Comparison of ENCODE assay signal across 8 mouse cellular contexts in the genomic region with DNA sequence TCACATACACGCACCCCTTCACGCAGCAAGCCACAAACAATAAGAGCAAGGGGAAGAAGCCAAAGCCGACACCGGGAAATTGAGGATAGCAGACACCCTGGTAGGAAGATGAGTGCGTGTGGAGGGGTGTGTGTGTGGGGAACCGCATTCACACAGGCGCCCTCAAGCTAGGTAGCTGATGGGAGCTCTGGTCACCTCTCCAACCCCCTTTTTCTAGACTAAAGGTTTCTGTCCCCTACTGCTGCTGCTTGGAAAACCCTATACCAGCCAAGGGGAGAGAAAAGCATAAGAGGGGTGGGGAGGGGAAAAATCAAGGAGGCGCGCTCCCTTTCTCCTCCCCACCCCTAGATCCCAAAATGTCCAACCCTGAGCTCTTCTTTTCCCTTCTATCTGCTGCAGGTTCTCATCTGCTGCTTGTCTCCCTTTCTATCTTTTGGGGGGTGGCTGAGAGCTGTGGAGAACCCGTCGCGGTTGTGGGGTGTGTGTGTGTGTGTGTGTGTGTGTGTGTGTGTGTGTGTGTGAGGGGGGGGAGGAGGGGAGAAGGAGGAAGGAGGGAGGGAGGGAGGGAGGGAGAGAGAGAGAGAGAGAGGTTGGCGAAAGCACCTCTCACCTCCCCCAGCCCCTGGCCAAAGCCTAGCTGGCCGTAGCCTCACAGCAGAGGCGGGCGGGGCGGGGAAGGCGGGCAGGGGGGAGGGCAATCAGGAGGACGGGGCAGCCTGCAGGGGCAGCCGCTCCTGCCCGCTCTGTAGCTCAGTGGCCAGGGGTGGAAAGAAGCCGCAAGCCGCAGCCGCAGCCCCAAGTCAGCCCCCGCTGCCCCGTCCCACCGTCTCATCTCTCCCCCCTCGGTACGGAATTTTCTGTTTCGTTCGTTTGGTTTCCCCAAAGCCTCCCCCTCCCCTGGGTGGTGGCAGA. TPM values are rescaled to one million over a fixed set of nuclear protein-coding genes. Genes with fewer than 3 reads are reported as not detected.
DNase-seq lines count a peak whose midpoint lies in the region; ATAC-seq and TF ChIP-seq lines count a peak whose summit lies in the region.

Gene Rtl4, plus strand, starts transcription at position 701 of the 912 bp plus-strand sequence.

- DNase-seq in heart, adult 11 months: no peak
- DNase-seq in forebrain, embryonic 14.5 days (ENCODE audit: low spot score): peak; percentile 2
- DNase-seq in urinary bladder, postnatal 10 days (ENCODE audit: low spot score): no peak
- no peak for DNase-seq in lung, adult 2 months

- H3K36me3 ChIP-seq in heart, embryonic 16.5 days (ENCODE audit: control insufficient read depth, insufficient read depth): no peaks in the 10 kb centered on the region
- H3K36me3 ChIP-seq in forebrain, embryonic 14.5 days (ENCODE audit: control insufficient read depth, insufficient read depth, low read length): no peaks in the 10 kb centered on the region
- H3K36me3 ChIP-seq in limb, embryonic 12.5 days: no peaks in the 10 kb centered on the region
- H3K36me3 ChIP-seq in neural tube, embryonic 13.5 days: no peaks in the 10 kb centered on the region

- H3K9me3 ChIP-seq in heart, embryonic 16.5 days (replicated peaks; ENCODE audit: control insufficient read depth, low read length): no peaks in the 10 kb centered on the region
- H3K9me3 ChIP-seq in forebrain, embryonic 14.5 days (replicated peaks; ENCODE audit: control insufficient read depth, low read length): no peaks in the 10 kb centered on the region
- H3K9me3 ChIP-seq in limb, embryonic 12.5 days: no peaks in the 10 kb centered on the region
- no peaks in the 10 kb centered on the region for H3K9me3 ChIP-seq in neural tube, embryonic 13.5 days

- no peaks in the 10 kb centered on the region for H3K4me1 ChIP-seq in heart, embryonic 16.5 days (ENCODE audit: control insufficient read depth, insufficient read depth, low read length)
- no peaks in the 10 kb centered on the region for H3K4me1 ChIP-seq in cortical plate, adult 2 months (ENCODE audit: control insufficient read depth, insufficient read depth, low read length)
- H3K4me1 ChIP-seq in forebrain, embryonic 14.5 days (ENCODE audit: control insufficient read depth, insufficient read depth, low read length): no peaks in the 10 kb centered on the region
- H3K4me1 ChIP-seq in limb, embryonic 12.5 days (replicated peaks): no peaks in the 10 kb centered on the region
- H3K4me1 ChIP-seq in neural tube, embryonic 13.5 days (replicated peaks): peaks cover 7% of the 10 kb centered on the region
- H3K4me1 ChIP-seq in lung, adult 2 months (ENCODE audit: control insufficient read depth, insufficient read depth, low read length): no peaks in the 10 kb centered on the region

- no peak within 1 kb of the TSS for H3K27ac ChIP-seq in heart, embryonic 16.5 days (ENCODE audit: low read length)
- peak within 1 kb of the TSS; percentile 53 for H3K27ac ChIP-seq in cortical plate, adult 2 months (ENCODE audit: insufficient read depth, low read length)
- H3K27ac ChIP-seq in forebrain, embryonic 14.5 days (ENCODE audit: low read depth, low read length): no peak within 1 kb of the TSS
- no peak within 1 kb of the TSS for H3K27ac ChIP-seq in limb, embryonic 12.5 days
- H3K27ac ChIP-seq in neural tube, embryonic 13.5 days (replicated peaks): no peak within 1 kb of the TSS

- H3K9ac ChIP-seq in heart, embryonic 16.5 days (ENCODE audit: low read length): peak within 1 kb of the TSS; percentile 55
- H3K9ac ChIP-seq in forebrain, embryonic 14.5 days (ENCODE audit: low read length): peak within 1 kb of the TSS; percentile 45
- peak within 1 kb of the TSS; percentile 27; the same call in 1 of the 2 replicates for H3K9ac ChIP-seq in limb, embryonic 12.5 days (replicated peaks)
- peak within 1 kb of the TSS; percentile 62 for H3K9ac ChIP-seq in neural tube, embryonic 13.5 days

- peak within 1 kb of the TSS; percentile 58 for H3K4me3 ChIP-seq in heart, embryonic 16.5 days (ENCODE audit: low read length)
- peak within 1 kb of the TSS; percentile 46 for H3K4me3 ChIP-seq in cortical plate, adult 2 months (ENCODE audit: insufficient read depth, low read length)
- peak within 1 kb of the TSS; percentile 39 for H3K4me3 ChIP-seq in forebrain, embryonic 14.5 days (ENCODE audit: low read depth, low read length)
- H3K4me3 ChIP-seq in limb, embryonic 12.5 days (replicated peaks): peak within 1 kb of the TSS; percentile 43
- H3K4me3 ChIP-seq in neural tube, embryonic 13.5 days: peak within 1 kb of the TSS; percentile 48
- no peak within 1 kb of the TSS for H3K4me3 ChIP-seq in lung, adult 2 months (replicated peaks; ENCODE audit: extremely low read depth, low read depth, low read length)

- H3K4me2 ChIP-seq in heart, embryonic 16.5 days (ENCODE audit: low read depth, low read length): peak within 1 kb of the TSS; percentile 80
- peak within 1 kb of the TSS; percentile 61 for H3K4me2 ChIP-seq in forebrain, embryonic 14.5 days (ENCODE audit: low read length)
- H3K4me2 ChIP-seq in limb, embryonic 12.5 days: peak within 1 kb of the TSS; percentile 62
- peak within 1 kb of the TSS; percentile 68 for H3K4me2 ChIP-seq in neural tube, embryonic 13.5 days

- no peak for TF ChIP-seq CTCF in cortical plate, adult 2 months (IDR thresholded peaks at IDR 0.05; ENCODE audit: extremely low read depth, insufficient read depth, low read length)
- no peak for TF ChIP-seq CTCF in lung, adult 2 months (IDR thresholded peaks at IDR 0.05; ENCODE audit: insufficient read depth, low read length)

- no peak; the same call in 1 of the 2 replicates for ATAC-seq in heart, embryonic 16.5 days (replicated peaks; ENCODE audit: extremely low read depth, insufficient read depth, low FRiP score)
- peak; percentile 84 for ATAC-seq in forebrain, embryonic 14.5 days
- peak; percentile 63; the same call in 1 of the 2 replicates for ATAC-seq in limb, embryonic 12.5 days (ENCODE audit: insufficient number of reproducible peaks, insufficient read depth, low FRiP score, low TSS enrichment, low read depth)
- peak; percentile 78 for ATAC-seq in neural tube, embryonic 13.5 days (ENCODE audit: low read depth)

- 18% methylated on average over 20 of the region's 31 CpGs for WGBS in heart, embryonic 16.5 days
- WGBS in forebrain, embryonic 14.5 days: 34% methylated on average over 21 of the region's 31 CpGs
- 25% methylated on average over 26 of the region's 31 CpGs for WGBS in limb, embryonic 12.5 days
- 32% methylated on average over 22 of the region's 31 CpGs for WGBS in neural tube, embryonic 13.5 days
- 25% methylated on average over 28 of the region's 31 CpGs for WGBS in lung, adult 2 months

- H3K27me3 ChIP-seq in heart, embryonic 16.5 days (ENCODE audit: control insufficient read depth, insufficient read depth, low read length): peaks cover 2% of the 10 kb centered on the region; the same call in 1 of the 2 replicates
- no peaks in the 10 kb centered on the region; the same call in 1 of the 2 replicates for H3K27me3 ChIP-seq in forebrain, embryonic 14.5 days (replicated peaks; ENCODE audit: control insufficient read depth, insufficient read depth, low read length)
- peaks cover 49% of the 10 kb centered on the region for H3K27me3 ChIP-seq in limb, embryonic 12.5 days
- peaks cover 45% of the 10 kb centered on the region for H3K27me3 ChIP-seq in neural tube, embryonic 13.5 days

- TF ChIP-seq POLR2A in cortical plate, adult 2 months (IDR thresholded peaks at IDR 0.05; ENCODE audit: extremely low read depth, insufficient read depth, low read length): no peak
- no peak for TF ChIP-seq POLR2A in lung, adult 2 months (IDR thresholded peaks at IDR 0.05; ENCODE audit: borderline replicate concordance, extremely low read depth, low read depth, low read length)

RNA-seq across cellular contexts. Expression of gene Rtl4, which starts in this region (rescaled TPM):
- 0.27 and 0.45 TPM in 2 replicates for polyA plus RNA-seq in heart, embryonic 16.5 days (2015; fragmentation: Nextera tagmentation; extraction: Ambion mirVana)
- polyA plus RNA-seq in cortical plate, adult 2 months (2012; rRNA removed): 1.6 and 1.7 TPM in 2 replicates
- 0.24 and 0.82 TPM in 2 replicates for polyA plus RNA-seq in forebrain, embryonic 14.5 days (2014; fragmentation: Nextera tagmentation; extraction: Ambion mirVana)
- 0.56 and 0.65 TPM in 2 replicates for polyA plus RNA-seq in limb, embryonic 12.5 days (2016; fragmentation: Nextera tagmentation; extraction: Ambion mirVana)
- polyA plus RNA-seq in neural tube, embryonic 13.5 days (2015; fragmentation: Nextera tagmentation; extraction: Ambion mirVana): 0.80 and 0.81 TPM in 2 replicates
- polyA plus RNA-seq in lung, adult 2 months (2012; rRNA removed): not detected in 2 replicates

Comparison
In these comparisons a context has a peak if more than half of its experiments do, and no peak if none do; other contexts are left out.
1. Peak in DNase-seq, ATAC-seq, H3K4me3 ChIP-seq, H3K9ac ChIP-seq and H3K4me2 ChIP-seq in forebrain, embryonic 14.5 days; RNA of the gene not detected or under 1 TPM.
2. Peak in ATAC-seq, H3K4me3 ChIP-seq, H3K9ac ChIP-seq and H3K4me2 ChIP-seq in limb, embryonic 12.5 days; RNA of the gene not detected or under 1 TPM.
3. Peak in ATAC-seq, H3K4me3 ChIP-seq, H3K9ac ChIP-seq and H3K4me2 ChIP-seq in neural tube, embryonic 13.5 days; RNA of the gene not detected or under 1 TPM.